Mouse (Mus musculus) liver, embryonic 14.5 days (tissue): ENCODE results near the gene Bcl9l.

Source experiments
- CTCF ChIP-seq: IDR thresholded peaks from 2 replicates; pipeline ENCODE4 v1.5.1; 2016; ENCODE audit warnings: antibody characterized with exemption, low read depth, control low read depth
- EP300 ChIP-seq: IDR thresholded peaks from 2 replicates; pipeline ENCODE4 v1.6.1; 2016; ENCODE audit warnings: antibody characterized with exemption, low read depth

DNA sequence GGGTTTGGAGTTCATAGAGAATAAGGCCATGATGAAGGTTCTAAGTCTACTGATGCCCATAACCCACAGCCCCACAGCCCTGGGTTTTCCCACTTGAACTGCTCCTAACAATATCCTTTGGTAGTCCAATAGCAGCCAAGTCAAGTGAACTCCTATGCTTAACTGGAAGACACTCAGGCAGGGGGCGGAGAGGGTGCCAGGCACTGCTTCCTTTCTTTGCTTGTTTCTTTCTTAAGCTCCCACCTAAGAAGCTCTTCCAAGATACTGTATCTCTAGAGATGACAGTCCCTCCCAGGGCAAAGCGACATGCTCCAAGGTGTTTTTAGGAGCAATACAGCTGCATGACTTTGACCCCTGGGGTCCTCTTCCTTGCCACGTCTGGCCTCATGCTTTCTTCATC, 42.4 kb downstream of the Bcl9l start:
- no peak for TF ChIP-seq CTCF
- TF ChIP-seq EP300: no peak
